Mouse (Mus musculus) kidney, adult 18-20 months (tissue): ENCODE measurements around the gene Tbx3.
A peak's percentile ranks its signal among the peaks of the same experiment; 100 is the strongest.

ENCODE experiments used
- DNase-seq: peaks from one replicate; pipeline ENCODE4 v3.0.0; 2021

Gene Tbx3

DNA sequence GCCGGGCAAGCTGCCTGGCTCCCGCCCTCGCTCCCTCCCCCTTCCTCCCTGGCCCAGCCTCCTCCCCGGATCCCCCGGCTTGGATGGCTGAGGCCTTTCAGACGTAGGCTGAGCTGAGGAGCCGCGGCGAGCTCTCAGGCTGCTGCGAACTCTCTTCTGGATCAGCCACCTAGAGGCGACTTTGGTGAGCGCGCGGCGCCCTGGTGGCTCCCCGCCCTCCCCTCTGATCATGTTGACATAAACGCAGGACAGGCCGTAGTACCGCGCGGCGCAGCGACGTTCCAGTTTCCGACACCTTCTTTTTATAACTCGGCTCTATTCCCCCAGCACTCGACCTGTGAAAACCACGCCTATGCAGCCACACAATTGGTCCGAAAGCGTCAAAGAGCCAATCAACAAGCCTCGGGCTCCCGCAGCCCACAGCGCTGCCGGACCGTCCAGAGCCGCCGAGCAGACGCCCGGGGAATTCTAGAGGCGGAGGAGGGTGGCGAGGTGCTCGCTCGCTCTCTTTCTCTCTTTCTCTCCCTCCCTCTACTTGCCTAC, at the start of gene Tbx3:
Tbx3 (plus strand) TSS at position 104 of the 543 bp plus-strand sequence.
- peak; percentile 88 for DNase-seq

DNA sequence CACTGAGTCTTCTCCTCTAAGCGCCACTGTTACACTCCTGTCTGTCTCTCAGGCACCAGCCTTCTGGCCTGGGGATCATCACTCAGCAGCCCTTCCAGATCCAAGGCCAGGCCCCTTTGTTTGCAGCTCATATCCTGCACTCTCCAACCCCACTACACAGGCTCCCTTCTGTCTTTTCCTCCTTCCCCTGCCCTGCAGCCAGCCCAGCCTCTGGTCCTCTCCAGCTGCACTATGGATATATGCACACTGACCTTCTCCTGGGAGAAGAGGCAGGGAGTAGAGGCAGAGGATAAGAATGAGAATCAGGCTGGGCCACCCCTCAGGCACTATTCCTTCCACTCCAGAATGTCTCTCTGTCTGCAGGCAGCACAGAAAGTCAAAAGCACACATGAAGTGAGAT, 48.4 kb upstream of the Tbx3 start:
- no peak for DNase-seq

DNA sequence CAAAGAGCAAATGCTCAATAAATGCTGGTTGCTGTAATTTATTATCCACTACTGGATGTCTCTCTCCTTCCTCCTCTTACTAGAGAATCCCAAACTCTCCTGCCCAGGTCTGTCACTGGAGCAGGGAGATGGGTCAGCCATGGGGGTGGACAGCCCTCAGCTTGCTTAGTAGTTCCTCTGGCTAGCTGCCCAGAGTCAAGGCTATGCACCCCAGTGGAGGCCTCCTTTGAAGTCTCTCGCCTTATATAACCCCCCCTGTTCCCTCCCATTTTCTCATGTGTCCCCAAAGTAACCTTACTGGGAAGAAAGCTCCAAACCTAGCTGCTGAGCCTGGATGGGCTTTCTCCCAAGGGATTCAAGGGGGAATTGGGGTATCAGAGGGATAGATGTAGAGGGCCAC, 45.9 kb upstream of the Tbx3 start:
- DNase-seq, result no peak

DNA sequence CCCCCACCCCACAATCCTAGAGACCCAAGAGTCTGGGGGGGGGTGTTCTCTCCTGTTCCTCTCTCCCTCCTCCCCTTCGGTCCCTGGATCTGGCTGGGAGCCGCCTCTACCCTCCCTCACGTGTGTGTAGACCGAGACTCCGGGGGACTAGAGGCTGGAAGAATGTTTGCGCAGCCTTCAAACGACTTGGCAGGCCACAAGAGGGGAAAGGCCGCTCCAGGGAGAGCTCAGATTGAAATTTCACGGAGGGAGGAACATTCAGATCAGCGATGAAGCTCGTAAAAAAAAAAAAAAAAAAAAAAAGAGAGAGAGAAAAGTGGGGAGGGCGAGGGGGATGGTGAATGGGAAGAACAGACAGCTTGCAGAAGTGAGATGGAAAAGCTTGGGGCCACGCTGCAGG, 44.9 kb upstream of the Tbx3 start:
- no peak for DNase-seq

DNA sequence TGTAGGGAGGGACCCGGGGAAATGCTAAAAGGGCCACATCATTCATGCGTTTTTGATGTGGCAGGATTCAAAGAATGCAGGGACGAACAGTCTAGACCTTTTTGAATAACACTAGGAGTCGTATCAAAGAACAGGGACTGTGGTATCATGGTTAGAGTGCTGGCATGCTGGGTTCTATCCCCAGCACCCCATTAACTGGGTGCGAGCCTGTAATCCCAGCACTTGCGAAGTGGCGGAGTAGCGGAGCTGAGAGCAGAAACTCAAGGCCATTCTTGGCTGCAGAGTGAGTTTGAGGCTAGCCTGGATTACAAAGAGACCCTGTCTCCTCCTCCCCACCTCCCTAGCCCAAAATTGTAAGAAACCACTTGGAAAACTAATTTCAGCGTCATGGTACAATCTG, 44.3 kb upstream of the Tbx3 start:
- DNase-seq, result no peak

DNA sequence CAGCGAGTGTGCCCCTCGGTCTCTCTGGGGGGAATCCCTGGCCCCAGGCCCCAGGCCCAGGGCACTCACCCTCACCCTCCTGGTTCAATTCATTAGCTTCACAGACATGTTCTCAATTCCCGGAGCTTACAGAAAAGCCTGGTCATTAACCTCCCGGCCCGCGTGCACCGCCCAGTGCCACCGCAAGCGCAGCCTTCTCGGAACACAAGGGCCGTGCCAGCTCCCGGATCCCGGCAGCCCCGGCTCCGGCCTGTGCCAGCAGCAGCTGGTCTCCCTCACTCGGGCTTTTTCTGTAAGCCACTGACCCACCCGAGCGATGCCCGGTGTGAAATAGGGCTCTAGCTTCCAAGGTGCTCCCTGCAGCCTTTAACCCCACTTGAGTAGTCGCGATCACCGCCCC, 43.8 kb upstream of the Tbx3 start:
- peak; percentile 7 for DNase-seq

DNA sequence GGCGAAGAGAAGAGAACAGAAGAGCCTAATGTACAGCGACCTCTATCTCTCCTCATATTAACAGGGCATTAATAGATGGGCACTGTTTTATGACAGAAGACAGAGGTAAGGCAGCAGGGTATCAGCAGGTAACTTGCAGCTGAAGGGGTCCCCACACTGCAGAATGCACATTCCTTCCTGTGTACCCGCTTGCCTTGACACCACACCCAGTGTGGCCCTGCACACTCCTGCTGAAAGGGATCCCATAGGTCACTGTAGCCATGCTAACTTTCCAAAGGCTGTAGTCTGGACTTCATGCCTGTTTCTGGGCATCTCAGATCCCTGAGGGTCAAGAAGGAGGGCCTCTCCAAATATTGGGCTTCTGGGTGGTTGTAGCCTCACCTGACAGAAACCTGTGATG, 42.4 kb upstream of the Tbx3 start:
- DNase-seq, result no peak

DNA sequence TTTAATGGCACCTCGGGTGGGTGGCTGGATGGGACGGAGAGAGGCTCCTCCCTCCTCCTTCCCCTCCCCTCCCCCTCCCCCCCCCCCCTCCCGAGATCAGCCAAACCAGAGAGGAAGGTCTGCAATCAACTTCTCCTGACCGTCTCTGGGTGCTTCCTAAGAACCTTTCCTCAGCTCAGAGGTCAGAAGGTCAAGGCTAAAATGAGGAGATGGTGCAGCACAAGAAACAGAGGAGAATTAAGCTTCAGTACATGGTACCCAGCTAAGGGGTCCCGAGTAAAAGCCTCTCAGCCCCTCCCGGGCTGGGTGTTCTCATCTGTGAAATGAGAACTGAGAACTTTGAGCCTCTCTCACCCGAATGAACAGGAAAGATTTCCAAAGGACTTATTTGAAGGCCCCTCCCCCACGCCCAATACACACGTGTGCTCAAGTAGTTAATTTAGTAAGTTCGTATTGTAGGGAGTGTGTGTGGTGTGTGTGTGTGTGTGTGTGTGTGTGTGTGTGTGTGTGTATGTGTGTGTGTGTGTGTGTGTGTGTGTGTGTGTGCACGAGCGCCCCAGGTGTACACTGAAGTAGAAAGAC, 41.6 kb upstream of the Tbx3 start:
- DNase-seq, result no peak

DNA sequence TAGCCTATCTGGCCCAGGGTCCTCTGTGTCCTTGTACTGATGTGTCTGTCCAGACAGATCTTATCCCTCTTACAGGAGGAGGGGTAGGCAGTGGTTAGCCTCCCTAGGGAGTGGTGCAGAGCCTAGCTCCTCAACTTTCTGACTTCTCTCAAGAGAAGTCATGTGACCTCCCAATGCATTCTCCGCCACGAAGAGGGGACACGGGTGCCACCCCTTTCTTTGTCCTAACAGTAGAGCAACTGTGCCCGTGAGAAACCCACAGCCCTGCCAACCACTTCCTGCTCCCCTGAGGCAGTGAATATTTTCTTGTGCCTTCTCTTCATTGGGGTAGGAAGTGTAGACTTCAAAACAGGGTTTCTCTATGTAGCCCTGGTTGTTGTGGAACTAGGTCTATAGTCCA, 36.9 kb upstream of the Tbx3 start:
- DNase-seq, result no peak

DNA sequence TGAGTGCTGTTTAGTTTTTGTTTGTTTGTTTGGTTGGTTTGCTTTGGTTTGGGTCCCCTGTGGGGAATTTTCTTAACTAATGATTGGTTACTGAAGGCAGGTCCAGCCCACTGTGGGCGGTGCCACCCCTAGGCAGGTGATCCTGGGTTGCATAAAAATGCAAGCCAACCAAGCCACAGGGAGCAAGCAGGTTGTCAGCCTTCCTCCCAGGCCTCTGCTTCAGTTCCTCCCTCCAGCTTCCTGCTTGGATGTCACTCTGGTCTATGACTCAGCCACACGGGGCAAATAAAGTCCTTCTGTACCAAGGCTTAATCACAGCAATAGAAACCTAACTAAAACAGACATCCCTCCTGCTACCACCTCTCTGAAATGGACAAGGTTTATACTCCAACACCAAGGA, 35.6 kb upstream of the Tbx3 start:
- DNase-seq, result no peak

DNA sequence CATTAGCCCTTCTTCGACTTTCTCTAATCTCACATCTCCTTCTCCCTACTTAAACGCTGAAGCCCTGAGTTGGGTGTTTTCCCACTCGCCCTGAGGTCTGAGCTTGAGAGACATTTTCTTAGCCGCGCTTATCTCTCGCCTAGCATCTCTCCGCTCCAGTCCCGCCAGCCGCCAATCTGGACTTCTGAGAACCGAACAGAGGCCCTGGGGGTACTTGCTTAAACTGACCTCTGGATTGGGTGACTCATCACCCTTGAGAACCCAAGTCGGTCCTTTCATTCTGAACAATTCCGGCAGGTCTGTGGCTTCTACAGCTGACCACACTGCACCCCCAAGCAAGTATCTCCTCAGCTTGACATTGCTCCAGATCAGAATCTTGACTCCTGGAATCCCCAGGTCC, 32.2 kb upstream of the Tbx3 start:
- DNase-seq, result no peak

DNA sequence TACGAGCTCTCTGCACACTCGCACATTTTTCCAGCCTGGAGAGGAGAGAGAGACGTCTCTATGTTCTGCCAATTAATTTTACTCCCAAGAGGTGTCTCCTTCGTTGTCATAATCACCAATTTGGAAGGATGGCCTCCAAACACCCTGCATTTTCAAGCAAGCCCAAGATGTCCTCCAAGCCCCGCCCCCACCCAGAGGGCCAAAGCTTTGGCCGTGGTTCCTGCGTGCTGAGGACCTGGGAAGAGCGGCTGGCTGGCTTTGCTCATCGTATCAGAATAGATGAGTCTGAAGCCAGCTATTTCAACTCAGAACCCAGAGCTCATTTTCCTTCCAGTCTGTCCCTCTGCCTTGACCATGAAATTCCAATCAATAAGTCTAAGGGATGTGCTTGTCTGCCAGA, 29.4 kb upstream of the Tbx3 start:
- DNase-seq, result no peak

DNA sequence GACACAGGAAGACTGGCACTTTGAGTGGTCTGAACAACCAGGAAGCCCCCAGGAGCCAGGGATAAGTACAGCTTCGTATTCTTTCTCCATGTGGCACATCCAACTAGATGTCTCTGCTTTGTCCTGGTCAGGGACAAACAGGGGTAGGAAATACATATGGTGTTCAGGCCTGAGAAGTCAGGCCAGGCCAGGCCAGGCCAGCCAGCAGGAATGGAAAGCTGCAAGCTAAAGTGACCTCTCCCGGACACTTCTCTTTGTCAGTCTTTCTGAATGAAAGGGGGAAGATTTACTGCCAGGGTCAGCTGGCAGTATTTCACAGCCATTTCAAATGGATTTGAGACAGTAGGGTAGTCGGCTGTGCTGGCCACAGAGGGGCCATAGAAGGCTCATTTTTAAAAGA, 28.8 kb upstream of the Tbx3 start:
- no peak for DNase-seq

DNA sequence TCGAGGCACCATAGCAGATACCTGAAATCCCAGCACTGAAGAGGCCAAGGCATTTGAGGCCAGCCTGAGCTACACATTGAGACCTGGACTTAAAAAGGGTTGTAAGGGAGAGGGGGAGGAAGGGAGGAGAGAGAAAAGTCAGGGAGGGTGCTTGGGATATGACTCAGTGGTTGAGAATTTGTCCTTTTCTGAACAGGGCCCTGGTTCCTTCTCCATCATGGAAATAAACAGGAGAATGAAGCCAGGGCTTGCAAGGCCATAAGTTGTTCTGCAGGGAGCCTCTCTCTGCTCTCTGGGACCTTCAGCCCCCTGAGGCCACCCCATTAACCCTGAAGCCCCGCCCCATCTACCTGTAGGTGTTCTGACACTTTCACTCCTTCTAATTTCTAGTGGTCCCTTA, 23.5 kb upstream of the Tbx3 start:
- no peak for DNase-seq

DNA sequence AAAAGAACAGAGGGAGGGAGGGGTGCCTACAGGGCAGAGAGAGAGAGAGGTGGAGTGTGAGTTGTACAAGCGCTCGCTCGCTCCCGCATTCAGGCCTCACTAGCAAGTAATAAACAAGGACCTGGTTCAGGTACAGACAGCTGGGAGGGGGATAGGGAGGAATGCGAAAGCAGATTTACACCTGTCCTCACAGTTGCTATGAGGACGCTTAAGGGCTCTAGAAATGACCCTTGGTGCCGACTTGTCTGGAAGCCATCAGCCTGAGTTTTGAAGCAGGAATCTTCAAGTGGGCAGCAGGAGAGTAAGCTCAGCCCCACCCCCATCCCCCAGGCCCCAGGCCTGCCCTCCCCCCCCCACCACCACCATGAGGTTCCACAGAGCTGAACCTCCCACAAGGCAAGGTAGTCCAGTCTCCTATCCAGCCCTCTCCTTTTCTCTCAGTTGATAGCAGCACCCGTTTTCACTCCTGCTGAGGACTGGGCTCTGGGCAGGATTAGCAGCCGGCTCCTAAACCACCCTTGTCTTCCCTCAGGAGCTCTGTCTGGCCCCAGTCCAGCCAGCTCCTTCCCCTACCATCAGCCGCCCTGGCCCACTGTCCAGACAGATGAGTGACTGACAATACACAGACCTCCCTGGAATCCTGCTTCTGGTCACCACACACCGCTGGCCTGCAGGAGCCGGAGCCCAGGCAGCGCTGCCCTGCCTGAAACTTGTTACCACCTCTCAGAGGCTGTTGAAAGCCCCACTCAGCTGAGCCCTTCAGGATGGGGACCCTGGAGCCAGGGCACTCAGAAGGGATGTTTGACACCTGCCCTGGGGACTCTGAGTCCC, 19.1 kb upstream of the Tbx3 start:
- no peak for DNase-seq

DNA sequence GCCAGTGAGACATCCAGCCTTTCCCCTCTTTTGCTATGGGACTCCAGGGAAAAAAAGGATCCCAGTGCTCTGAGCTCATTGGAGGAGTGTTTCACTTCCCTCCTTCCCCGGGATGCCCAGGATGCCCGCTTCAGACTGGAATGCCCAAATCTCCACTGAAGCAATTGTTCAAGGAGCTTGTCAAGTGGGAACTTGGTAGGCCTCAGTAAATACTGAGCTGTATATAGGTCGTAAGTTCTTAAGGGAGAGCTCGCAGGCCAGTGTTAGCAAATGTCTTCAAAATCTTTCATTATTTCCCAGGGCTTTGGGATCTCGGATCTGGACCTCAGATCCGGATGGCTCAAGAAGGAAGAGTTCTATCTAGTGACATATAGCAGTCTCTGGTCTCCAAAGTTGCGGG, 14.1 kb upstream of the Tbx3 start:
- no peak for DNase-seq

DNA sequence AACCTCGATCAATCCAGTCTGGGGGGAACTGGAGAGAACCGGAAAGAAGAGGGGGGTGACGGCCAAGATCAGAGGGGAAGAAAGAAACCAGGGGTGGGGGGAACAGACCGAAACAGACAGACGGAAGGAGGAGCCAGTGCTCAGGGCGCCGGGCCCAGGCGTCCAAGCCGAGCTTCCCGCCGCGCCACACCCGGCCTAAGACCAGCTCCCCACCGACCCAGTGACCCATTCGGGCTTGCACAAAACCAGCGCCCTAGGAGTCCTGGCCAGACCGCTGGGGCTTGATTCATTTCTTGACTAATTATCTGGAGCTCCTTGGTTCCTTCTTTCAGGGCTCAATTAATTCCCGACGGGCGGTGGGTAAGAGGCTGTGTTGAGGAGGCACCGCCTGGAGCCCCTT, 13.6 kb upstream of the Tbx3 start:
- no peak for DNase-seq

DNA sequence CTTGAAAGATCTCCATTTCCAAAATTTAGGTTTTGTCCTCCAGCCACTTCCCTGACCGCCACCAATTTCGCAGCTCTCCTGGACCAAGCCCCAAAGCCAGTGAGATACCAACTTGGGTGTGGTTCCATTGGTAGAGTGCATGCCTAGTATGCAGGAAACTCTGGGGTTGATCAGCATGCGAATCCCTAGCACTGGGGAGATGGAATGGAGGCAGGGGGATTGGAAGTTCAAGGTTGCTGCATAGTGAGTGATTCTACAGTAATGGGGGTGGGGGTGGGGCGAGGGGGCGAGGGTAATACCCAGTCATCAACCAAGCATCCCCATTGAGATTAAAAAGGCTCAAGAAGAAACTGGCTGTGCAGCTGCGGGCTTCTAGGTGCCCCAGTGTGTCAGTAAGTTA, 13.1 kb upstream of the Tbx3 start:
- DNase-seq, result no peak

DNA sequence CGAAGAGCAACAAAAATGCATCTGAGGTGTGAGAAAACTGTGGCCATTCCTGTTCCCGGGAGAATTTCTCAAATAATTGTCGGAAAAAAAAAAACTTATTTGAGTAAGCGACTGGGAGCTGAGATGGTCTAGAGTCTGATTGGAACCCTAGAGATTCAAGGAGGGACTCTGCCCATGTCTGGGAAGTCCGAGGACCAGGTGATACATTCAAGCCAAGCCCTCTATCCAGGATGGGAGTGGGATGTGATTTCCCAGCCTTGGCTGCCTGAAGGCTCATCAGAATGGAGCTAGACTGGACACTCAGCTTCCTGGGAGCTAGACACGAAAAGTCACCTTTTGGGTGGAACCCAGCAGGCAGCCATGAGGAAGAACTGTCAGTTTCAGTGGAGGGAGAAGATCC, 12.7 kb upstream of the Tbx3 start:
- no peak for DNase-seq

DNA sequence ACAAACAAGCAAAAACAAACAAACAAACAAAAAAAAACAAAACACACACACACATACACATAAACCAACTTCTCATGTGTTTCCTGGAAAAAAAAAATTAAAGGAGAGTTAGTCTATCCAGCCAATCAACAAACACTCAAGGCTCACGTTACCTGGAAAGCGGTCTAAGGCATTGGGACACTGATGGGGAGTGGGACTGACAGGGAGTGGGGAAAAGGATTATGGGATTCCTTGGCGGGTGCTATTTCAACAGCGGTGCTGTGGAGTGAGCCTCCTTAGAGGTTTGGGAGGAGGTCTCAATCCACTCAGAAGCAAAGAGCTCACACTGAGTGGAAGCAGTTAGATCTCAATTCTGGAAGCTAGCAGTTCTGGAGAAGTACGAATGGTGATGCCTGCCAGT, 12.1 kb upstream of the Tbx3 start:
- no peak for DNase-seq

DNA sequence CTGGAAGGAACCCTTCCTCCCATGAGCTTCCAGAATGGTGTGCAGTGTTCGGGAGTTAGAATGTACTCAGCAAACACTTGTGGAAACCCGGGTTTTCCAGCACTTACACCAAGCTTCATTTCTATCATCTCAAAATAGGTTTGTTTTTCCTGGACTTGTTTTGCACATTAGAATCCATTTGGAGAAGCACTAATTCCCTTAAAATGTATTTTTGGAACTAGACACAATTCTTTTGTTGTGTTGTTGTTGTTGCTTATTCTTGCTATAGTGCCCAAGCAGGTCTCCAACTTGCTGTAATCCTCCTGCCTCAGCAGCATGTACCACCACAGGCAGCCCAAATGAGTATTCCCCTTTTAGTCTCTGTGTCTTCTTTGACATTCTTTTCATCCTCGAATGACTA, 11.4 kb upstream of the Tbx3 start:
- no peak for DNase-seq

DNA sequence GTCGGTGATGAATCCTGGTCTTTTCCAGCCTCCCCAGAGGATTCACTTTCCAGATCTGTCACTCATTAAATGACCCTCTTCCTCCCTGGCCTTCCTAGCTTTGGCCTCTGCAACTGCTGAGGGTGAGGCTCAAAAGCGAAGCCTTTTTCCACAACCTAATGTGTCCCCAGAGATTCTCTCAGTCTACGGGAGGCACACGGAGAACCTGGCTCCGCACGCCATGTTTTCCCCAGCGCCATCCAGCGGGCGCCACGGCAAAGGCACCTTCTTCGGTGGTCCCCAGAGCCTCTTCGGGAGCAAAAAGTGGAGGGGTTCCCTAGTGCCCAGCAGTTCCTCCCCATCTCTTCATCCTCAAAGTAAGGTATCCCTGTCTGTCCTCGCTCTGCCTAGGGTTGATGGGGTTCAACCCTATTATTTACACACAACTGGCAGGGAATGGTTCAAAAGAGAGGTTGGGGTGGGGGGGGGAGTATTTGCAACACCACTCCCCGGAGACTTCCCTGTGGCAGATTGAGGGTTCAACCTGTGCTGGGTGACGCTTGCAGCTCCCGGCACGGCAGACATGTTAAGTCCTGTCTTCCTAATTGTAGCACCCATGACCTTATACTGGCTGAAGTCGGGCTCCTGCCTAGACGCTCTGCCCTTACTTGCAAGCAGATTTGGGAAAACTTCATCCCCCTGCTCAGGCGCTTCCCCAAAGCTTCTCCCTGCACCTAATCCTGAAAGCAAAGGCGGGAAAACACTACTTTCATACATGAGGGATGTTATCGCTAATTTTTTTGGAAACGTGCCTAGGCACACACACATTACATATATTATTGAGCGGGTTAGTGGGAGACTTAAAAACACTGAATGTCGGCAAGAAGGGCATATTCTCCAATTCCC, 9.7 kb upstream of the Tbx3 start:
- no peak for DNase-seq

DNA sequence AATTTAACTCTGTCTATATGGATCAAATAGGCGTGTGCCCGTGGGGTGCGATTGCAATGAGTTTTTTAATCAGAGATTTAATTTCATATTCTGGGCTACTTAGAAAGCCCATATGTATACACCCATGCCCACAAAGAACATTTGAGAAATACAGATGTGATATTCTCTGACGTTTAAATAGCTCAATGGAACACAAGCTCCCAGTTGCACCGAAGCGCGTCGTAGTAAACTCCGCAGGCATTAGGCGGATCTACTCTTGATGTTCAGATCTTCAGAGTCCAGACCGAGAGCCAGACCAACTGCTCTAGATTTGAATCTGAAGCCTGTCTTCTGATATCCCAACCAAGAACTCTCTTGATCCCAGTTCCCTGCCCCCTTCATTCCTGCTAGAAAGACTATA, 9.0 kb upstream of the Tbx3 start:
- no peak for DNase-seq

DNA sequence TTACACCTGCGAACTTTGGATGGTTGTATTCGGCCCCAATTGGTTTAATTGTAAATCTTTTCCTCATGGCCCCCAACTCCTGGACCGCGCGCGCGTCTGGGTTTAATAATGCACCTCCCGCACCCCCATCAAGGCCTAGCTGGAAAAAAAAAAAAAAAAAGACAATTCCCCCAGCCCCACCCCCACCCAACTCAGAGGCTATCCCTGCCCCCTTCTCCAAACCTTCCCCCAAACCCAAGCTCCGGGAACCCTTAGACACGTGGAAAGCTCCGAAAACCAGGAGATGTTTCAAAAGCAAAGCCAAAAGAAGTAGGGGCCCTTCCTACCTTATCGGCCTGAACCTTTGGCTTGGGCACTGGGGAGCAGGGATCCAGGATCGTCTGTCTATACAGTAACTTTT, 8.1 kb upstream of the Tbx3 start:
- DNase-seq, result no peak
